Mouse (Mus musculus) myocyte (in vitro differentiated cells): ENCODE measurements around the gene Sptbn2. TPM values are rescaled to one million over a fixed set of nuclear protein-coding genes. Genes with fewer than 3 reads are reported as not detected.
A peak's percentile ranks its signal among the peaks of the same experiment; 100 is the strongest.

Source experiments
- H3K27me3 ChIP-seq: one replicate; pipeline ENCODE4 v1.6.1; 2011; ENCODE audit not compliant: control insufficient read depth, insufficient read depth, insufficient read length
- H3K36me3 ChIP-seq: one replicate; pipeline ENCODE4 v1.6.1; 2011; ENCODE audit not compliant: control insufficient read depth, insufficient read depth
- H3K4me2 ChIP-seq: one replicate; pipeline ENCODE4 v1.6.1; 2011; ENCODE audit warnings: low read depth, control low read depth
- H3K4me3 ChIP-seq: one replicate; pipeline ENCODE4 v1.5.1; 2011; ENCODE audit warnings: mild to moderate bottlenecking, control low read depth, moderate library complexity
- H3K79me2 ChIP-seq: one replicate; pipeline ENCODE4 v1.6.1; 2011; ENCODE audit not compliant: control insufficient read depth, insufficient read depth
- H3ac ChIP-seq: one replicate; pipeline ENCODE4 v1.6.1; 2011; ENCODE audit not compliant: control insufficient read depth, insufficient read length
- CEBPB ChIP-seq: IDR thresholded peaks from 2 replicates; pipeline ENCODE4 v1.6.1; 2011; ENCODE audit warnings: mild to moderate bottlenecking, moderate library complexity; ENCODE audit not compliant: poor library complexity, insufficient read depth, severe bottlenecking
- E2F4 ChIP-seq: IDR thresholded peaks from one replicate; pipeline ENCODE4 v1.6.1; 2011; ENCODE audit warnings: mild to moderate bottlenecking, control low read depth, moderate library complexity; ENCODE audit not compliant: insufficient read depth
- MAX ChIP-seq: IDR thresholded peaks from one replicate; pipeline ENCODE4 v1.6.1; 2011; ENCODE audit warnings: low read depth, mild to moderate bottlenecking, control low read depth
- MYOD1 ChIP-seq, 3 experiments: IDR thresholded peaks; one replicate each; pipeline ENCODE4 v1.6.1; 2011; ENCODE audit warnings: control low read depth in 2 of 3, low read depth in 2 of 3, mild to moderate bottlenecking in 2 of 3, moderate library complexity in 1 of 3; ENCODE audit not compliant: insufficient read length in 2 of 3, control insufficient read depth in 1 of 3
- MYOG ChIP-seq, 3 experiments: IDR thresholded peaks; one replicate each; pipeline ENCODE4 v1.6.1; 2011; ENCODE audit warnings: control low read depth in 2 of 3, low read depth in 2 of 3, mild to moderate bottlenecking in 2 of 3; ENCODE audit not compliant: insufficient read length in 2 of 3, control insufficient read depth in 1 of 3, insufficient read depth in 1 of 3
- POLR2A ChIP-seq: IDR thresholded peaks from one replicate; pipeline ENCODE4 v1.6.1; 2011; ENCODE audit warnings: low read depth, mild to moderate bottlenecking, control low read depth, moderate library complexity; ENCODE audit not compliant: insufficient read length
- POLR2AphosphoS2 ChIP-seq: IDR thresholded peaks from one replicate; pipeline ENCODE4 v1.6.1; 2011; ENCODE audit warnings: low read depth, control low read depth; ENCODE audit not compliant: insufficient read length
- REST ChIP-seq: IDR thresholded peaks from one replicate; pipeline ENCODE4 v1.6.1; 2011; ENCODE audit warnings: mild to moderate bottlenecking, control low read depth, moderate library complexity; ENCODE audit not compliant: insufficient read depth, insufficient read length
- SRF ChIP-seq: IDR thresholded peaks from one replicate; pipeline ENCODE4 v1.6.1; 2011; ENCODE audit warnings: low read depth; ENCODE audit not compliant: control insufficient read depth, insufficient read length
- TCF12 ChIP-seq: IDR thresholded peaks from one replicate; pipeline ENCODE4 v1.6.1; 2011; ENCODE audit warnings: mild to moderate bottlenecking, control low read depth; ENCODE audit not compliant: poor library complexity, insufficient read depth, severe bottlenecking
- TCF3 ChIP-seq: IDR thresholded peaks from one replicate; pipeline ENCODE4 v1.6.1; 2011; ENCODE audit warnings: low read depth, control low read depth; ENCODE audit not compliant: insufficient read length
- USF1 ChIP-seq: IDR thresholded peaks from one replicate; pipeline ENCODE4 v1.6.1; 2011; ENCODE audit warnings: low read depth, mild to moderate bottlenecking, control low read depth, moderate library complexity
- polyA plus RNA-seq: library from polyadenylated mRNA; unstranded; fragments of >200 nt; fragmentation: generic; extraction: Trizol; gene quantifications from one replicate; pipeline ENCODE4 v1.2.1, GENCODE M21; 2012; ENCODE audit warnings: missing spikeins

Gene Sptbn2
- 0.56 TPM for polyA plus RNA-seq

GRCm38 (mm10) chr19:4711098-4711600 lies at the start of gene Sptbn2:
TSS of gene Sptbn2 (plus strand) at chr19:4711167.
- Histone ChIP-seq H3K4me3 (no peak within 1 kb of the TSS), H3K27me3 (peaks cover 19% of the 10 kb centered on the region), H3K79me2 (no peaks in the 10 kb centered on the region), H3K4me2 (no peak within 1 kb of the TSS), H3K36me3 (no peaks in the 10 kb centered on the region), H3ac (no peak within 1 kb of the TSS)
- TF ChIP-seq TCF3, result no peak
- TF ChIP-seq MYOG (IDR thresholded peaks at IDR 0.05; ENCODE audit: control insufficient read depth in 1 of 3, insufficient read depth in 1 of 3, insufficient read length in 2 of 3, low read depth in 2 of 3), result no peak
- TF ChIP-seq MYOD1 (IDR thresholded peaks at IDR 0.05; ENCODE audit: control insufficient read depth in 1 of 3, insufficient read length in 2 of 3, low read depth in 2 of 3), result no peak
- no peak for TF ChIP-seq E2F4
- no peak for TF ChIP-seq CEBPB
- TF ChIP-seq POLR2A, result no peak
- no peak for TF ChIP-seq USF1
- TF ChIP-seq REST, result no peak
- TF ChIP-seq TCF12, result no peak
- TF ChIP-seq SRF, result no peak
- no peak for TF ChIP-seq POLR2AphosphoS2
- TF ChIP-seq MAX, result no peak

GRCm38 (mm10) chr19:4666815-4667214 lies 44.2 kb upstream of the Sptbn2 start:
- Histone ChIP-seq H3K4me3 (no peak overlapping the region), H3K36me3 (no peaks in the 10 kb centered on the region), H3K27me3 (no peaks in the 10 kb centered on the region)

GRCm38 (mm10) chr19:4670776-4671175 lies 40.2 kb upstream of the Sptbn2 start:
- TF ChIP-seq MAX, result no peak
- no peak for TF ChIP-seq TCF12
- TF ChIP-seq MYOD1 (IDR thresholded peaks at IDR 0.05; ENCODE audit: control insufficient read depth in 1 of 3, insufficient read length in 2 of 3, low read depth in 2 of 3), result no peak
- no peak for TF ChIP-seq REST
- no peak for TF ChIP-seq POLR2AphosphoS2
- no peak for TF ChIP-seq E2F4
- no peak for TF ChIP-seq SRF
- TF ChIP-seq POLR2A, result no peak
- no peak for TF ChIP-seq CEBPB
- no peak for TF ChIP-seq TCF3
- no peak for TF ChIP-seq MYOG (IDR thresholded peaks at IDR 0.05; ENCODE audit: control insufficient read depth in 1 of 3, insufficient read depth in 1 of 3, insufficient read length in 2 of 3, low read depth in 2 of 3)
- no peak for TF ChIP-seq USF1

More at GRCm38 (mm10) chr19:4666815-4667214, 44.2 kb upstream of the Sptbn2 start:
- Histone ChIP-seq H3K79me2 (no peaks in the 10 kb centered on the region), H3ac (no peak overlapping the region), H3K4me2 (no peak overlapping the region)
- TF ChIP-seq MAX, result no peak

GRCm38 (mm10) chr19:4672401-4672800 lies 38.6 kb upstream of the Sptbn2 start:
- peak overlapping the region; percentile 26 for H3K4me2 ChIP-seq
- H3K36me3 ChIP-seq, result no peaks in the 10 kb centered on the region
- H3K27me3 ChIP-seq, result no peaks in the 10 kb centered on the region
- H3ac ChIP-seq, result no peak overlapping the region
- no peak overlapping the region for H3K4me3 ChIP-seq
- TF ChIP-seq MYOG (IDR thresholded peaks at IDR 0.05; ENCODE audit: control insufficient read depth in 1 of 3, insufficient read depth in 1 of 3, insufficient read length in 2 of 3, low read depth in 2 of 3) (no peak), E2F4 (no peak), TCF12 (no peak), MYOD1 (IDR thresholded peaks at IDR 0.05; ENCODE audit: control insufficient read depth in 1 of 3, insufficient read length in 2 of 3, low read depth in 2 of 3) (peak in 1 of 3 experiments; percentile 27), POLR2AphosphoS2 (no peak), POLR2A (no peak)
- H3K79me2 ChIP-seq, result no peaks in the 10 kb centered on the region

More at GRCm38 (mm10) chr19:4670776-4671175, 40.2 kb upstream of the Sptbn2 start:
- Histone ChIP-seq H3K27me3 (no peaks in the 10 kb centered on the region), H3K4me3 (no peak overlapping the region), H3ac (no peak overlapping the region), H3K36me3 (no peaks in the 10 kb centered on the region), H3K4me2 (peak overlapping the region; percentile 8), H3K79me2 (no peaks in the 10 kb centered on the region)

- H3K4me3 ChIP-seq, result no peak overlapping the region
- H3K36me3 ChIP-seq, result no peaks in the 10 kb centered on the region
- no peak overlapping the region for H3K4me2 ChIP-seq
- no peaks in the 10 kb centered on the region for H3K79me2 ChIP-seq
- TF ChIP-seq USF1 (no peak), REST (no peak), CEBPB (no peak), MAX (no peak), E2F4 (no peak), MYOG (IDR thresholded peaks at IDR 0.05; ENCODE audit: control insufficient read depth in 1 of 3, insufficient read depth in 1 of 3, insufficient read length in 2 of 3, low read depth in 2 of 3) (no peak), TCF3 (no peak), TCF12 (no peak), POLR2A (no peak), SRF (no peak), POLR2AphosphoS2 (no peak), MYOD1 (IDR thresholded peaks at IDR 0.05; ENCODE audit: control insufficient read depth in 1 of 3, insufficient read length in 2 of 3, low read depth in 2 of 3) (no peak)
- no peak overlapping the region for H3ac ChIP-seq
- no peaks in the 10 kb centered on the region for H3K27me3 ChIP-seq
Measured at GRCm38 (mm10) chr19:4694346-4694745, 16.6 kb upstream of the Sptbn2 start.
